Mouse (Mus musculus) liver, adult 2 months (tissue): ENCODE results near the gene BC049762. TPM values are rescaled to one million over a fixed set of nuclear protein-coding genes. Genes with fewer than 3 reads are reported as not detected.

Experiments
- DNase-seq: peaks from one replicate; pipeline ENCODE4 v3.0.0-alpha.2; 2011; ENCODE audit warnings: low read depth, low spot score; ENCODE audit errors: extremely low read depth
- H3K27ac ChIP-seq: fragments of 200-500 bp; replicated peaks from 2 replicates; pipeline ENCODE4 v1.5.1; 2012; ENCODE audit warnings: low read depth, mild to moderate bottlenecking, control low read depth, inconsistent platforms, low read length; ENCODE audit not compliant: insufficient read depth
- H3K27me3 ChIP-seq: fragments of 200-500 bp; 2 replicates; pipeline ENCODE4 v1.6.1; 2012; ENCODE audit warnings: mild to moderate bottlenecking, moderate library complexity, low read length, inconsistent platforms; ENCODE audit not compliant: control insufficient read depth, insufficient read depth
- H3K36me3 ChIP-seq: fragments of 200-500 bp; 2 replicates; pipeline ENCODE4 v1.6.1; 2012; ENCODE audit warnings: low read length, inconsistent platforms; ENCODE audit not compliant: control insufficient read depth, insufficient read depth
- H3K4me1 ChIP-seq: fragments of 200-500 bp; 2 replicates; pipeline ENCODE4 v1.6.1; 2011; ENCODE audit warnings: low read length; ENCODE audit not compliant: control insufficient read depth, insufficient read depth
- H3K4me3 ChIP-seq: fragments of 200-500 bp; 2 replicates; pipeline ENCODE4 v1.5.1; 2011; ENCODE audit warnings: low read depth, mild to moderate bottlenecking, control low read depth, low read length, moderate library complexity; ENCODE audit not compliant: insufficient read depth
- H3K79me2 ChIP-seq: fragments of 200-500 bp; 2 replicates; pipeline ENCODE4 v1.6.1; 2012; ENCODE audit warnings: inconsistent platforms, mild to moderate bottlenecking, low read length, moderate library complexity; ENCODE audit not compliant: control insufficient read depth, insufficient read depth
- H3K9ac ChIP-seq: fragments of 200-500 bp; 2 replicates; pipeline ENCODE4 v1.6.1; 2012; ENCODE audit warnings: low read depth, mild to moderate bottlenecking, control low read depth, inconsistent platforms, low read length
- CTCF ChIP-seq: fragments of 200-500 bp; IDR thresholded peaks from 2 replicates; pipeline ENCODE4 v1.5.1; 2011; ENCODE audit warnings: low read depth, low read length, control low read depth
- POLR2A ChIP-seq: fragments of 200-500 bp; IDR thresholded peaks from 2 replicates; pipeline ENCODE4 v1.6.1; 2011; ENCODE audit warnings: low read length, control low read depth; ENCODE audit not compliant: insufficient read depth; ENCODE audit errors: extremely low read depth
- WGBS: fragments of 180-500 bp; shearing (Covaris S2); methylation state at CpG from one replicate; pipeline ENCODE4 v1.1.7; 2018; 5-methylcytosine and 5-hydroxymethylcytosine counted together
- polyA plus RNA-seq: library from polyadenylated mRNA; depleted of rRNA; stranded (reverse); fragments of >200 nt; gene quantifications from 2 replicates; pipeline ENCODE4 v1.2.3, GENCODE M21; 2012
- total RNA-seq: library from RNA; depleted of rRNA; stranded (reverse); fragments of >200 nt; gene quantifications from 2 replicates; pipeline ENCODE4 v1.2.3, GENCODE M21; 2014

Gene BC049762
- total and polyA plus RNA-seq, 2 experiments: 0.37 to 1.3 TPM

DNA sequence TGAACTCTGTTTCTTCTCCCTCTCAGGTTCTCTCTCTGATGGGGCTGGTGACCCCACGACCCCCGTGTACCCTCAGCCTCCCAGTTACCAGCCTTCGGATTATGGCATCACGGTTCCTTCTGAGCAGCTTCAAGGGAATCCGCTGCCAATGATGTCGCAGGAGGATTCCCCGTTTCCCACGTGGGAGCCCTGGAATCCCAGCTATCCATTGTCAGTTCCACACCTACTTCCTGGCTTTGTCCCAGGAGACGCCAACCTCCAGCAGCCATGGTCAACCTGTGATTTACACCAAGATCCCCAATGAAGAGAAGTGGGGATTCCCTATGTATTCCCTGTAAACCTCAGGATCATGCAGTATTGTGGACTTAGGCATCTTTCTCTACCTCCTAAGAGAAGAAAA, 28.2 kb downstream of the BC049762 start:
- H3K79me2 ChIP-seq: no peaks in the 10 kb centered on the region
- H3K9ac ChIP-seq: no peak overlapping the region
- no peak overlapping the region for H3K4me3 ChIP-seq
- WGBS: 79% methylated on average over 9 of the region's 9 CpGs
- no peak for DNase-seq
- no peaks in the 10 kb centered on the region for H3K4me1 ChIP-seq
- no peaks in the 10 kb centered on the region for H3K27me3 ChIP-seq
- H3K36me3 ChIP-seq: no peaks in the 10 kb centered on the region
- TF ChIP-seq POLR2A: no peak
- TF ChIP-seq CTCF: no peak
- no peak overlapping the region for H3K27ac ChIP-seq

DNA sequence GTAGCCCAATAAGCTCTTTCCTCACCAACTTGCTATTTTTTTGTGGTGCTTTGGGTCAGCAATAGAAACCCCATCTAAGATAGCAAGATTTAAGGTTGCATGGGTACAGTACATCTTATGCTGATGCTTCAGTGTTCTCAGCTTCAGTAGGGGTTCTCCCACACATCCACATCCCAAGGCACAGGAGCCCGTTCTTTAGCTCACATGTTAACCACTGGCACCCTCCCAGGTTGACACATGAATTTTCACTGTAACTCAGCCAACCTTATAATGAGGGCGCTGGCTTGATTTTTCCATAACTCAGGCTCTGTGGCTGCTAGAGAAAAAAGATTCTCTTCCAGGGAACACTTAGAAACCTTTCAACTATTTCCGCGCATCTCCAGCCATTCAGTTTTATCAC, 35.7 kb downstream of the BC049762 start:
- WGBS: 88% methylated on average over 4 of the region's 4 CpGs
- TF ChIP-seq CTCF (no peak), POLR2A (no peak)
- H3K27ac ChIP-seq: no peak overlapping the region
- H3K4me3 ChIP-seq: no peak overlapping the region
- no peaks in the 10 kb centered on the region for H3K79me2 ChIP-seq
- H3K4me1 ChIP-seq: no peaks in the 10 kb centered on the region
- DNase-seq: no peak
- no peaks in the 10 kb centered on the region for H3K27me3 ChIP-seq
- H3K36me3 ChIP-seq: no peaks in the 10 kb centered on the region
- no peak overlapping the region for H3K9ac ChIP-seq

DNA sequence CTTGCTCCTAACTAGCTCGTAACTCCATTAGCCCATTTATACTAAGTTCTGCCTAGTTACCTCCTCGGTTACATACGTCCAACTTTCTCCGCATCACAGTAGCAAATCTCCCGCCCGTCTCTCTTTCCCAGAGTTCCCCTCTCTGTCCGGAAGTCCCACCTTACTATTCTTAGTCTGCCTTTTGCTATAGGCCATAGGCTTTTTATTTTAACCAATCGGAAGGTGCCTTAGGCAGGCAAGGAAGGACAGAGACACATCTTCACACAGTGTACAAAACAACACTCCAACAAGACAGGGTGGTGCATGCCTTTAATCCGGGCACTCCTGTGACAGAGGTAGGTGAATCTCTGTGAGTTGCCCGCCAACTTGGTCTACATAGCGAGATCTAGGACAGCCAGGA, 42.5 kb downstream of the BC049762 start, which contains the start of gene Gm12569:
Gene Gm12569 (plus strand): TSS at position 166 of the 400 bp plus-strand sequence.
- TF ChIP-seq POLR2A: no peak
- TF ChIP-seq CTCF: no peak
- Histone ChIP-seq H3K4me3 (no peak within 1 kb of the TSS), H3K79me2 (no peaks in the 10 kb centered on the region), H3K4me1 (no peaks in the 10 kb centered on the region), H3K27me3 (no peaks in the 10 kb centered on the region), H3K36me3 (no peaks in the 10 kb centered on the region), H3K9ac (no peak within 1 kb of the TSS), H3K27ac (no peak within 1 kb of the TSS)
- no peak for DNase-seq
- 93% methylated on average over 11 of the region's 11 CpGs for WGBS

DNA sequence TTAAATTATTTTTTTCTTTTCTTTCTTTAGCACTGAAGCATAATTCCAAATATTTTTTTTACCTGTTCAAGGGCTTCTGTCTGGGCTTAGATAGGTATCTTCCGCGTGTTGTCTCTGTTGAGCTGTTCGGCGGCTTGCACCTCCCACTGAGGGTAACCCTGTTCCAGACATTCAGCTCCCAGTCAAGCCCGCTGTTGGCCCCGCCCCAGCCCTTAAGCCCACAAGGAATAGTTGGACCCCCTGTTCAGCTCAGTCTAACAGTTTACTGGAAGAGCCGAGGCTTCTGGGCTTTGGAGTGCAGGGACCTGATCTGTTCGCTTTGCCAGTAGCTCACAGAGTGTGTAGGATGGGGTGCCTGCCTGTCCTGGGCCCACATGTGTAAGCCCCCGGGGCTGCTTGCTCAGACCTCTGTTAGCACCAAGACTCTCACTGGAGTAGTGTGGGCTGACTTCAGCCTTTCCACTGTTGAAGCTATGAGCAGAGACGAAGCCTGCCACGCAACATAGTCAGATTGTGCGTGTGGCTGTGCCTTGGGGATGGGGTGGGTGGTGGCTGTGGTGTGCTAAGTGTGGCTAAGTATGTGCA, 43.4 kb downstream of the BC049762 start:
- H3K4me3 ChIP-seq: no peak overlapping the region
- no peak overlapping the region for H3K9ac ChIP-seq
- TF ChIP-seq CTCF (no peak), POLR2A (no peak)
- DNase-seq: no peak
- H3K4me1 ChIP-seq: no peaks in the 10 kb centered on the region
- H3K36me3 ChIP-seq: no peaks in the 10 kb centered on the region
- no peak overlapping the region for H3K27ac ChIP-seq
- 90% methylated on average over 12 of the region's 12 CpGs for WGBS
- no peaks in the 10 kb centered on the region for H3K79me2 ChIP-seq
- no peaks in the 10 kb centered on the region for H3K27me3 ChIP-seq

GRCm38 (mm10) chr11:51214021-51214420, 48.8 kb downstream of the BC049762 start:
- DNase-seq: no peak
- Histone ChIP-seq H3K9ac (no peak overlapping the region), H3K4me1 (no peaks in the 10 kb centered on the region), H3K27ac (no peak overlapping the region), H3K36me3 (no peaks in the 10 kb centered on the region), H3K27me3 (no peaks in the 10 kb centered on the region), H3K79me2 (no peaks in the 10 kb centered on the region), H3K4me3 (no peak overlapping the region)
- 82% methylated on average over 7 of the region's 7 CpGs for WGBS
- TF ChIP-seq POLR2A: no peak
- TF ChIP-seq CTCF: 0 out of 2 replicates have a peak, but pooled peaks have one; percentile 15

- WGBS: 83% methylated on average over 5 of the region's 5 CpGs
- DNase-seq: no peak
- no peak for TF ChIP-seq CTCF
- TF ChIP-seq POLR2A: no peak
Measured at GRCm38 (mm10) chr11:51211426-51211825, 51.4 kb downstream of the BC049762 start.

More at GRCm38 (mm10) chr11:51211426-51211825, 51.4 kb downstream of the BC049762 start:
- Histone ChIP-seq H3K27ac (no peak overlapping the region), H3K9ac (no peak overlapping the region), H3K36me3 (no peaks in the 10 kb centered on the region), H3K79me2 (no peaks in the 10 kb centered on the region), H3K4me1 (no peaks in the 10 kb centered on the region), H3K4me3 (no peak overlapping the region), H3K27me3 (no peaks in the 10 kb centered on the region)
